9 mouse cellular contexts compared by ENCODE assay signal in genomic region chr2:155381060-155381437, GRCm38 (mm10). TPM values are rescaled to one million over a fixed set of nuclear protein-coding genes. Genes with fewer than 3 reads are reported as not detected.
DNase-seq lines count a peak whose midpoint lies in the region; ATAC-seq lines count a peak whose summit lies in the region.
"Had no signal": no experiment of that assay in that cellular context is flagged by ENCODE, and none has a peak within 500 bp of the region (broad histone marks: within the 10 kb centered on the region; RNA-seq: fewer than 3 reads in every experiment).

No protein-coding gene starts in this region.

- H3K9me3 ChIP-seq in heart, embryonic 10.5 days = no peaks in the 10 kb centered on the region
- H3K9me3 ChIP-seq in hindbrain, embryonic 14.5 days (ENCODE audit: control insufficient read depth, low read length) = no peaks in the 10 kb centered on the region
- no peaks in the 10 kb centered on the region for H3K9me3 ChIP-seq in lung, embryonic 15.5 days

- H3K4me1 ChIP-seq in heart, embryonic 10.5 days = peaks cover 31% of the 10 kb centered on the region
- peaks cover 43% of the 10 kb centered on the region for H3K4me1 ChIP-seq in hindbrain, embryonic 14.5 days (replicated peaks; ENCODE audit: control insufficient read depth, insufficient read depth, low read length)
- H3K4me1 ChIP-seq in lung, embryonic 15.5 days = peaks cover 19% of the 10 kb centered on the region

- ATAC-seq in hindbrain, embryonic 14.5 days (ENCODE audit: low FRiP score) = no peak
- no peak for ATAC-seq in lung, embryonic 15.5 days (ENCODE audit: borderline replicate concordance, extremely low read depth, low FRiP score, low TSS enrichment)
- no peak for ATAC-seq in megakaryocyte progenitor cell, adult 5-6 weeks (replicated peaks; ENCODE audit: poor library complexity)

- H3K4me2 ChIP-seq in hindbrain, embryonic 14.5 days (replicated peaks) = peak overlapping the region; percentile 84
- H3K4me2 ChIP-seq in lung, embryonic 15.5 days = peak overlapping the region; percentile 90

- peaks cover 24% of the 10 kb centered on the region for H3K27me3 ChIP-seq in heart, embryonic 10.5 days (ENCODE audit: insufficient read depth, poor library complexity, severe bottlenecking)
- H3K27me3 ChIP-seq in hindbrain, embryonic 14.5 days (ENCODE audit: control insufficient read depth, insufficient read depth, low read length) = no peaks in the 10 kb centered on the region
- peaks cover 17% of the 10 kb centered on the region for H3K27me3 ChIP-seq in lung, embryonic 15.5 days
- H3K27me3 ChIP-seq: Patski had no signal

- H3K36me3 ChIP-seq in heart, embryonic 10.5 days = peaks cover 11% of the 10 kb centered on the region
- H3K36me3 ChIP-seq in hindbrain, embryonic 14.5 days (replicated peaks; ENCODE audit: control insufficient read depth, insufficient read depth) = peaks cover 9% of the 10 kb centered on the region
- no peaks in the 10 kb centered on the region for H3K36me3 ChIP-seq in lung, embryonic 15.5 days

- peak overlapping the region; percentile 95 for H3K9ac ChIP-seq in hindbrain, embryonic 14.5 days
- H3K9ac ChIP-seq in lung, embryonic 15.5 days = peak overlapping the region; percentile 79

- 3% methylated on average over 11 of the region's 11 CpGs for WGBS in heart, embryonic 10.5 days
- WGBS in hindbrain, embryonic 14.5 days = 3% methylated on average over 11 of the region's 11 CpGs
- under 1% methylated on average over 11 of the region's 11 CpGs for WGBS in lung, embryonic 15.5 days

- peak overlapping the region; percentile 92 for H3K4me3 ChIP-seq in heart, embryonic 10.5 days
- H3K4me3 ChIP-seq in hindbrain, embryonic 14.5 days (replicated peaks; ENCODE audit: low read length) = peak overlapping the region; percentile 80
- peak overlapping the region; percentile 72 for H3K4me3 ChIP-seq in lung, embryonic 15.5 days

- H3K27ac ChIP-seq in heart, embryonic 10.5 days = peak overlapping the region; percentile 99
- peak overlapping the region; percentile 100 for H3K27ac ChIP-seq in hindbrain, embryonic 14.5 days
- H3K27ac ChIP-seq in lung, embryonic 15.5 days = no peak overlapping the region

- no peak for DNase-seq in heart, embryonic 10.5 days (ENCODE audit: low spot score)
- DNase-seq in heart, adult 11 months = no peak
- peak; percentile 35 for DNase-seq in Muller cell, postnatal 12 days (ENCODE audit: inconsistent ontology term)
- peak; percentile 59 for DNase-seq in hindbrain, embryonic 14.5 days (ENCODE audit: low spot score)
- DNase-seq in right cerebral cortex, adult 2 months (ENCODE audit: low spot score in 2 of 2) = no peak
- no peak for DNase-seq in c-Kit-positive CD71-positive TER-119-positive erythroid progenitor cells, embryonic 14.5 days (ENCODE audit: low spot score)

RNA-seq across cellular contexts. Expression of gene Trp53inp2, which starts 0.2 kb away (rescaled TPM):
- 61.4 and 118 TPM in 2 replicates for polyA plus RNA-seq in heart, embryonic 10.5 days (2016; fragmentation: Nextera tagmentation; extraction: Ambion mirVana)
- 91.6 and 94.6 TPM in 2 replicates for polyA plus RNA-seq in hindbrain, embryonic 14.5 days (2014; fragmentation: Nextera tagmentation; extraction: Ambion mirVana)
- 18.0 and 19.7 TPM in 2 replicates for polyA plus RNA-seq in lung, embryonic 15.5 days (2015; fragmentation: Nextera tagmentation; extraction: Ambion mirVana)
- 3.4 and 4.7 TPM in 2 replicates for total RNA-seq in megakaryocyte progenitor cell, adult 5-6 weeks (2015)
- 3.3 and 4.2 TPM in 2 replicates for total RNA-seq in megakaryocyte progenitor cell, adult 5-6 weeks (2017)

RNA-seq across cellular contexts. Expression of gene Pigu, which starts 23.8 kb away (rescaled TPM):
- 60.3 and 61.2 TPM in 2 replicates for polyA plus RNA-seq in heart, embryonic 10.5 days (2016; fragmentation: Nextera tagmentation; extraction: Ambion mirVana)
- polyA plus RNA-seq in hindbrain, embryonic 14.5 days (2014; fragmentation: Nextera tagmentation; extraction: Ambion mirVana) = 60.7 and 75.0 TPM in 2 replicates
- 47.5 and 52.2 TPM in 2 replicates for polyA plus RNA-seq in lung, embryonic 15.5 days (2015; fragmentation: Nextera tagmentation; extraction: Ambion mirVana)
- 71.3 and 79.7 TPM in 2 replicates for total RNA-seq in megakaryocyte progenitor cell, adult 5-6 weeks (2015)
- total RNA-seq in megakaryocyte progenitor cell, adult 5-6 weeks (2017) = 42.7 and 43.5 TPM in 2 replicates

Comparison
In these comparisons a context has a peak if more than half of its experiments do, and no peak if none do; other contexts are left out.
1. DNase-seq: peak in Muller cell, postnatal 12 days (single experiment) and hindbrain, embryonic 14.5 days (single experiment); none in heart, embryonic 10.5 days (single experiment), heart, adult 11 months (single experiment), right cerebral cortex, adult 2 months (0 of 2) and c-Kit-positive CD71-positive TER-119-positive erythroid progenitor cells, embryonic 14.5 days (single experiment).
2. Peak in every context shown above with its lines, with median percentiles within 50 percentile points of each other: H3K4me3 ChIP-seq.